Mouse (Mus musculus): ENCODE results near the gene 4930524B15Rik.
"Not testable (repeated sequence)": the region's sequence is repeated elsewhere in the genome, so short reads cannot be mapped to it uniquely, and the experiment has no call there.

4930524B15Rik gene

GRCm38 (mm10) chr11:31965256-31966134, at the start of gene 4930524B15Rik:
Gene 4930524B15Rik, plus strand, starts transcription at chr11:31965592.
- peak; percentile 34 to 47 for DNase-seq

DNA sequence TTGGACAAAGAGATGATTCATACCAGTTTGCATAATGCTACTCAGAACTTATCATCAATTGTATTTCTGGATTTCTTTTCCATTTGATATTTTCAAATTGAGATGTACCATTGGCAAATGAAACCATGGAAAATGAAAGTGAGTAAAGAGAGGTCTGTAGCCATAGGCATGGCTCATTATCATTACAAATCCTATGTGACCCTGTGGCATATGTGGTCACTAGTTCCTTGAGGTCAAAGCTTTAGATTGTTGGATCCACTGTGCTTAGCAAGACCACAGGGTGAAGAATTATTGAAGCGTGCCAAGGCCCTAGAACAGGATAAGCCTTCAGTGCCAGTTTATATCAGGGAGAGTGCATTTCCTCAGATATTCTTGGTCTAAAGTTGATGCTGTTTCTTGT, 47.6 kb upstream of the 4930524B15Rik start:
- no peak for DNase-seq

DNA sequence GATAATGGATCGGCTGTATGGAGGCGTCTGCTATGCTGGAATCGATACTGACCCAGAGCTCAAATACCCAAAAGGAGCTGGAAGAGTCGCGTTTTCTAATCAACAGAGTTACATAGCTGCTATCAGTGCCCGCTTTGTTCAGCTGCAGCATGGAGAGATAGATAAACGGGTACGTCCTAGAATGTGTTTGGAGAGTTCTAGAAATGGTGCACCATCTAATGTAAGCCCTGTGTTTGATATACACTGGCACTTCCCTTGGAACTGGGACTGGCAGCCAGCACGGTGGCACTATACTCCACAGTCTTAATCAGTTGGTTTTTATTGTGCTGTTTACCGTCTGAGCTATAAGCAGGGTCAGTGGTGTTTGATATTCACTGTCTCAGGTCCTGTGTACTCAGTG, 35.3 kb upstream of the 4930524B15Rik start:
- DNase-seq = no peak

- no peak for DNase-seq
Measured at GRCm38 (mm10) chr11:31935652-31936051, 29.7 kb upstream of the 4930524B15Rik start.

DNA sequence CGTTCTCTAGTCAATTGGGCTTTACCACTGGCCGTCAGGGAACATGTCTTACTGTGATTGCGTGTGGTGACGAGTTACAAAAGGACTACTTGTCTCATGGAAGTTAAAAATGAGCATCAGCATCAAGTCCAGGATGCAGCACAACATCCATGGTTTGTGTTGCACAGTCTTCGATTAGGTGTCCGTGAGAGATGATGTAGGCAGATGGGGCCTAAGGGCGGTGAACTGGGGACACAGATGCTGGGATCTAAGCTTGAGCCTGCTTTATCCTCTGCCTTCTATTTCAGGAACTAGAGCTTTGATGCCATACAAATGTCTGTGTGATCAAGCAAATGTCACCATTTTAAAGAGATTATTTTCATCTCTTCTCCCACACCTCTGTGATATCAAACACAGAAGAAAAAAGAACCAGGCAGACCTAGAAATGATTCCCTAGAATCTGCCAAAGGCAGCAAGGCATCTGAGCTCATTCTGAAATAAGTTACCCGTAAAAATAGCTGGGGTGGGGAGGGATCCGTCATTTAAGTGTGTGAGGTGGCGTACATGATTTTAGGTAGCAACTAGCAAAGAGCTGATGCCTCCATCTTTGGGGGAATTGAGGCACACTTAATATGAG, 28.4 kb upstream of the 4930524B15Rik start:
- DNase-seq = no peak

GRCm38 (mm10) chr11:31940898-31941639, 24.3 kb upstream of the 4930524B15Rik start:
- DNase-seq = no peak

GRCm38 (mm10) chr11:31941640-31942638, 23.5 kb upstream of the 4930524B15Rik start:
- DNase-seq = peak in 1 of 2 experiments; percentile 35

- DNase-seq = no peak
Measured at GRCm38 (mm10) chr11:31945471-31945870, 19.9 kb upstream of the 4930524B15Rik start.

DNA sequence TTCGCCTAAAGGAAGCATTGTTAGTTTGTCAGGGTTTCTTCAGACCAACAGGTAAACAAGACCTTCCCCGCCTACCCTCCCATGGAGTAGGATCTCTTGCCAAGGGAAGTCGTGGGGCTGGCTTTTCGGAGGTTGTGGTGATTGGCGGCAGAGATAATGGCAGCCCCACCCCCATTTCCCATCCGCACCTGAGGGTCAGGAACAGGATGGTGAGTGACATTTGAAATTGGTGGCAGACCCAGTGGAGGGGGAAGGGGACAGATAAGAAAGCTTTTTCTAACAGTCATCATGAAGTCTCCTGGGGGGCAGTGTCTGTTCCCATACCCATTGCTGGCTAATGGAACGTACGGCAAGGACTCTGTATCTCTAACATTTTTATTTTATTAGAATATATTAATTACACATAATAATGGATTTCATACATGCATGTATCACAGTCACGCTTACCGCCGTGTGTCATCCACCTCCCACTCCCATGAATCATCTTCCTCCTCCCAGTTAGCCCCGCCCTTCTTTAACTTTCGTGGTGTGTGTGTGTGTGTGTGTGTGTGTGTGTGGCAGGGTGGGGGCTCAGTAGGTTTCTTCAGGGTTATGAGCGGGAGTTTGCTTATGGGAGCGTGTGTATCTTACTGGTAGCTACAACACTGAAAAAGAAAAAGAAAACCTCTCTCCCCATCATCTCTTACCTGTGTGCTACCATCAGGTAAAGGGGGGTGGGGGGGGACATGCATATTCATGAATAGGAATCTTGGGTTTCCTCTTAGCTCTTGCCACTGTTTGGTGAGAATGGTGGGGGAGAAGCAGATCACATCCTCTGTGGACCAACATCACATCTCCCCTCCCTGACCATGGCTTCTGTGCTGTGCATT, 16.7 kb upstream of the 4930524B15Rik start:
- DNase-seq = no peak

GRCm38 (mm10) chr11:31949331-31949785, 16.0 kb upstream of the 4930524B15Rik start:
- peak; percentile 77 to 82 for DNase-seq

DNA sequence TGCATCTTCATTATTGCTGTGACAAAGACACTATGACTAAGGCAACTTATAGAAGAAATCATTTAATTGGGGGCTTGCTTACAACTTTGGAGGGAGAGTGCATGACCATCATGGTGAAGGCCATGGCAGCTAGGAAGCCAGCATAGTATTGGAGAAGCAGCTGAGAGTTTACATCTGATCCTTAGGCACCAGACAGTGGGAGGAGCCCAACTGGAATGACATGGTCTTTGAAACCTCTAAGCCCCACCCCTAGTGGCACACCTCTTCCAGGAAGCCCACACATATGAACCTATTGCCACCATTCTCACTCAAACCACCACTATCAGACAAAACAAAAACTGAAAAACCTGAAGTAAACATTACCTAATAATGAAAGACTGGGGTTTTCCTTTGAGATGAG, 5.3 kb upstream of the 4930524B15Rik start:
- DNase-seq = no peak

- no peak for DNase-seq
Measured at GRCm38 (mm10) chr11:31963993-31964392, 1.4 kb upstream of the 4930524B15Rik start.

DNA sequence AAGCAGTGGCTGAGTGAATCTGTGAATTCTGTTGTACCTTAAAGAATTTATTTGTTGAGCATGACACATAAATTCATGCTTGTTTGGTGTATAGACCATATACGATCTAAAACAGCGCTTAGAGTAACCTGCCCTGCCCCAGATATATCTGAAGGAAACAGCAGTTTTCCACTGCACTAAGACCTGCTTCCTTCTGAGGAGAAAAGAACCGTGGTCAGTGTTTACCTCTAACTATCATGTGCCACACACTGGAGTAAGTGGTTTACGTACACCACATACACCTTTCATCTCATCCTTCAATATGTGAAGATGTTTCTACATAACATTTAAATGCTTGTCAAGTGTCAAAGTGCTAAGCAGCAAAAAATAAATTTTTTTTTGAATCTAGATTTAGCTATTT, 8.7 kb downstream of the 4930524B15Rik start:
- no peak for DNase-seq

DNA sequence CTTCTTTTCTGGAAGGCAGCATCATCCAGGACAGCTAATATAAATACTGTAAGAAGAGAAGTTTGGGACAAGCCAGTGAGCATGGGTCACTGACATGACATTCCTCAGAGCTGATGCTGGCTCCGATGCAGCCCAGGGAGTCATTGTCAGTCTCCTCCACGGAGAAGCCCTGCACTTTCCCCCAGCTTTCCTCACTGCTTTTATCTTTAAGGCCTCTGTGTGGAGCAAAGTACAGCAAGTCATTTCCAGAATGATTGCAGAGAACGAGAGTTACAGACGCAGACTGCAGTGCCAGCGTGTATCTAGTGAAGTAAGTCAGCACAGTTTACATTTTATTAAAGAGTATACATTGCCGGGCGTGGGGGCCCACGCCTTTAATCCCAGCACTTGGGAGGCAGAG, 9.4 kb downstream of the 4930524B15Rik start:
- DNase-seq = peak; percentile 20 to 28

- no peak for DNase-seq
Measured at GRCm38 (mm10) chr11:31975678-31976077, 10.3 kb downstream of the 4930524B15Rik start.

GRCm38 (mm10) chr11:31976137-31976536, 10.7 kb downstream of the 4930524B15Rik start:
- DNase-seq = no peak

- not testable (repeated sequence) for DNase-seq
Measured at GRCm38 (mm10) chr11:31980089-31980488, 14.7 kb downstream of the 4930524B15Rik start.

- DNase-seq = no peak
Measured at GRCm38 (mm10) chr11:31981830-31982229, 16.4 kb downstream of the 4930524B15Rik start.

GRCm38 (mm10) chr11:31982247-31982943, 17.0 kb downstream of the 4930524B15Rik start:
- not testable (repeated sequence) for DNase-seq

DNA sequence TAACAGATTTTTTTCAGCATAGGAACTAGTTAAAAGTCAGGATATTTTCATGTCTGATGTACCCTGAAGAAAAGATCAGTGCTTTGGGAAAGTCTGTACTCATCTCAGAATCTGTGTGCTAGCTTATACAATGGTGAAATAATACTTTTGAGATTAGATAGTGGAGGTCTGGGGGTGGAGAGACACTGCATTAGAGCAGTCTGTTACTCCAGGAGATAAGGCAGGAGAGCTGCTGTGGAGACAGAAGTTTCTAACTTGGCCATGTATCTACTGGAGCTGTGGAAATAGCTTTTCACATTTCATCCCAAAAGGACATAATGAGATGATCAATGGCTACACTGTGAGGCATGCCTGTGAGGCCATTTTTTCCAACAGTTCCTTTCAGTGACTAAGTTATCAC, 17.9 kb downstream of the 4930524B15Rik start:
- DNase-seq = no peak

Measured in kidney, postnatal 4 days (tissue).